Comparison of ENCODE assay signal across 8 mouse cellular contexts in genomic region chr5:124185706-124186464, GRCm38 (mm10).
DNase-seq lines count a peak whose midpoint lies in the region; ATAC-seq and TF ChIP-seq lines count a peak whose summit lies in the region.

No protein-coding gene starts in this region.

- no peaks in the 10 kb centered on the region for H3K36me3 ChIP-seq in hindbrain, embryonic 10.5 days

- no peak for TF ChIP-seq CTCF in gastrocnemius, adult 2 months (IDR thresholded peaks at IDR 0.05)

- no peaks in the 10 kb centered on the region for H3K9me3 ChIP-seq in hindbrain, embryonic 10.5 days

- intact Hi-C loops in gastrocnemius, adult 2 months (cut with DNase I) = no loop called here
- intact Hi-C loops in gastrocnemius, postnatal 14 days (cut with DNase I; ENCODE audit: low total_unique reads) = no loop called here

- H3K4me1 ChIP-seq in hindbrain, embryonic 10.5 days (replicated peaks) = peaks cover 65% of the 10 kb centered on the region

- ATAC-seq in activated CD4-positive, CD25-positive, alpha-beta regulatory T cell, adult 4 months = peak; percentile 23
- no peak for ATAC-seq in megakaryocyte progenitor cell, adult 5-6 weeks (replicated peaks; ENCODE audit: poor library complexity)

- DNase-seq in gastrocnemius, adult 2 months = no peak
- no peak for DNase-seq in gastrocnemius, postnatal 14 days
- DNase-seq in hindbrain, embryonic 10.5 days (ENCODE audit: low spot score) = no peak
- DNase-seq in naive thymus-derived CD4-positive, alpha-beta T cell, adult 2 months (ENCODE audit: low read depth) = peak; percentile 71
- no peak for DNase-seq in cerebellum, adult 8-10 months
- DNase-seq in yolk sac, embryonic 10.5 days (ENCODE audit: low spot score) = no peak

- H3K27ac ChIP-seq in gastrocnemius, adult 2 months = peak overlapping the region; percentile 86
- peak overlapping the region; percentile 77 for H3K27ac ChIP-seq in hindbrain, embryonic 10.5 days

- H3K27me3 ChIP-seq in hindbrain, embryonic 10.5 days (ENCODE audit: insufficient read depth, poor library complexity, severe bottlenecking) = peaks cover 38% of the 10 kb centered on the region

- WGBS in hindbrain, embryonic 10.5 days = 59% methylated on average over 15 of the region's 15 CpGs

- H3K4me3 ChIP-seq in gastrocnemius, adult 2 months = peak overlapping the region; percentile 69
- peak overlapping the region; percentile 35 for H3K4me3 ChIP-seq in hindbrain, embryonic 10.5 days
